Mouse (Mus musculus) E14TG2a.4 (cell line): ENCODE results near the gene Ecd.
A peak's percentile ranks its signal among the peaks of the same experiment; 100 is the strongest.

Experiments
- H3K27me3 ChIP-seq: 2 replicates; pipeline ENCODE4 v1.6.1; 2014; ENCODE audit warnings: low read length, control low read depth; ENCODE audit not compliant: insufficient read depth
- H3K36me3 ChIP-seq: 2 replicates; pipeline ENCODE4 v1.6.1; 2014; ENCODE audit warnings: low read length, control low read depth; ENCODE audit not compliant: insufficient read depth
- H3K4me1 ChIP-seq: replicated peaks from 2 replicates; pipeline ENCODE4 v1.6.1; 2014; ENCODE audit warnings: low read depth, low read length, control low read depth
- H3K4me3 ChIP-seq: replicated peaks from 2 replicates; pipeline ENCODE4 v1.5.1; 2014; ENCODE audit warnings: mild to moderate bottlenecking, low read length
- H3K9me3 ChIP-seq: 2 replicates; pipeline ENCODE4 v1.6.1; 2014; ENCODE audit warnings: low read length, control low read depth
- CTCF ChIP-seq: conservative IDR thresholded peaks from 2 replicates; pipeline ENCODE4 v1.5.1; 2014; ENCODE audit warnings: low read length
- NANOG ChIP-seq: IDR thresholded peaks from 2 replicates; pipeline ENCODE4 v1.6.1; 2014; ENCODE audit warnings: borderline replicate concordance, low read length, mixed read lengths
- POU5F1 ChIP-seq: IDR thresholded peaks from 2 replicates; pipeline ENCODE4 v1.6.1; 2014; ENCODE audit warnings: low read length, borderline replicate concordance

Gene Ecd

DNA sequence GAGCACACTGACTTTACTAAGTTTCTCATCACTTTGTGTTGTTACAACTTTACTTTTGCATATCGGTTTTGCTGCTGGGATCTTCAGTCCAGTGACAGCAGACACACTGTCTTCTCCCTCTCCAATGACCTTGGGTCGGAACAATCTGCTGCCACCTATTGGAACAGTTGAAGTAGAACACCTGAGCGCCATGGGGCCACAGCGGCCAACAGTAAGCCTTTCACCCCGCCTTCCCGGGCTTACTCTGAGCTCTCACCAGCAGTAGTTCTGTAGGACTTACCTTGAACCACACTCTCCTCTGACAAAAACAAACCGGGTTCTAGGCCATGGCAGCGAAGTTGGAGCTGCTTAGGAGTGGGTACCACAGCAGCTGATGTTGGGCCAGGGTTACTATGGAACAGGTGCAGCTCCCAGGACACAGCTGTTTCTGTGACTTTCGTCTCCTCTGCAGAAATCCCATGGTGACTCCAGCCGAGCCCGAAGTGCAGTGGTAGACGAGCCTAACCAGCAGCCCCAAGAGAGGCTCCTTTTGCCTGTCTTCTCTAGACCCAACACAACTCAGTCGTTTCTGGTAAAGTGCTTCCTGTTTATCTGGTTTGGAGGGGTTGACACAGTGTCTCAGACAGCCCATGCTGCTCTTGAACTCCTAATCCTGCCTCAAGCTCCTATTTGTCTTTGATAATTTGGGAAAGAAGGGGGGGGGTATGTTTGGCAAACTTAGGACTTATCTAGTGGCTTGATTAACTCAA, 30.6 kb upstream of the Ecd start:
- H3K9me3 ChIP-seq = peaks cover 17% of the 10 kb centered on the region
- no peaks in the 10 kb centered on the region for H3K27me3 ChIP-seq
- TF ChIP-seq CTCF = peak; percentile 56
- TF ChIP-seq POU5F1 = no peak

DNA sequence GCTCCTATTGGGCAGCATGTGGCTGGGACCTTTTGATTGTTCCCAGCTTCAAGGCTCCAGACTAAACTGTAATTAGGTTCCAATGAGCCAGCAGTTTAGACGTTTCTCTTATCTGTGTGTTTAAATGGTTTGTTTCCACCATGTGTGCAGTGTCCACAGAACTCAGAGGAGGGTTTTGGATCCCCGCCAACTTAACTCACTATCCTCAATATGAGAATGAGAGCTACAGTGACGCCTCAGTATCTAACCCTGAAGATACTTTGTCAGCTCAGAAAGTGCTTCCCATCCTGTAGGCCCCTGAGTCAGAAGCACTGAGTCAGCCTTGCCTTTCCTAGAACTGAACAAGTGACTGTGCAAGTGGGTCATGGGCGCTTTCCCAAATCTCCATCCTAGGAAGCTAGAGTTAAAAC, 29.2 kb upstream of the Ecd start:
- Histone ChIP-seq H3K4me1 (peaks cover 5% of the 10 kb centered on the region), H3K27me3 (no peaks in the 10 kb centered on the region), H3K9me3 (peaks cover 24% of the 10 kb centered on the region), H3K4me3 (no peak overlapping the region), H3K36me3 (peaks cover 48% of the 10 kb centered on the region)
- TF ChIP-seq POU5F1 (no peak), CTCF (no peak), NANOG (no peak)

More for the DNA sequence above, 30.6 kb upstream of the Ecd start:
- Histone ChIP-seq H3K4me3 (no peak overlapping the region; the same call in 1 of the 2 replicates), H3K36me3 (peaks cover 56% of the 10 kb centered on the region), H3K4me1 (peaks cover 5% of the 10 kb centered on the region)

GRCm38 (mm10) chr14:20371854-20372253, 23.9 kb upstream of the Ecd start:
- Histone ChIP-seq H3K9me3 (peaks cover 24% of the 10 kb centered on the region), H3K36me3 (peaks cover 40% of the 10 kb centered on the region), H3K4me1 (peaks cover 8% of the 10 kb centered on the region; the same call in 1 of the 2 replicates), H3K27me3 (no peaks in the 10 kb centered on the region), H3K4me3 (no peak overlapping the region)
- TF ChIP-seq CTCF (no peak), POU5F1 (no peak), NANOG (no peak)

DNA sequence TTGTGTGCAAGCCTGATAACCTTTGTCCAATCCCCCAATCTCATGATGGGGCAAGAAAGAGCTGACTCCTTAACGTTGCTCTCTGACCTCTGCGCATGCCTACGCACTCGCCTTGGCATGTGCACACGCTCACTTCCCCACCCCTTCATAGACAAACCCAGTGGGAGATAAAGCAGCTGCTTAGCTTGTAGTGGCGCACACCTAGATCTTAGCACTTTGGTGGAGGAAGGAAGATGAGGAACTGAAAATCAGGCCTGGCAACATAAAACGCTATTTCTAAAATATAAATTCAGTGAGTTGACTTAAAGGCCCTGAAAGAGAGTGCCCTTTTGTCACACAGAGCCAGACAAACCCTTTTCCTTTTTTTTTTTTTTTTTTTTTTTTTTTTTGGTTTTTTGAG, 22.9 kb upstream of the Ecd start:
- TF ChIP-seq POU5F1 (no peak), CTCF (no peak), NANOG (no peak)
- Histone ChIP-seq H3K36me3 (peaks cover 35% of the 10 kb centered on the region), H3K4me1 (peaks cover 8% of the 10 kb centered on the region; the same call in 1 of the 2 replicates), H3K27me3 (no peaks in the 10 kb centered on the region), H3K9me3 (peaks cover 24% of the 10 kb centered on the region), H3K4me3 (no peak overlapping the region)

- TF ChIP-seq NANOG = no peak
- TF ChIP-seq CTCF = peak; percentile 55
- no peaks in the 10 kb centered on the region for H3K27me3 ChIP-seq
- H3K4me3 ChIP-seq = no peak overlapping the region
- H3K36me3 ChIP-seq = peaks cover 43% of the 10 kb centered on the region
- H3K9me3 ChIP-seq = peaks cover 5% of the 10 kb centered on the region; the same call in 1 of the 2 replicates
- peaks cover 8% of the 10 kb centered on the region; the same call in 1 of the 2 replicates for H3K4me1 ChIP-seq
Observed at GRCm38 (mm10) chr14:20368271-20368670, 20.4 kb upstream of the Ecd start.

- TF ChIP-seq NANOG (no peak), CTCF (no peak)
- no peaks in the 10 kb centered on the region for H3K27me3 ChIP-seq
Observed at GRCm38 (mm10) chr14:20363230-20363629, 15.3 kb upstream of the Ecd start.

DNA sequence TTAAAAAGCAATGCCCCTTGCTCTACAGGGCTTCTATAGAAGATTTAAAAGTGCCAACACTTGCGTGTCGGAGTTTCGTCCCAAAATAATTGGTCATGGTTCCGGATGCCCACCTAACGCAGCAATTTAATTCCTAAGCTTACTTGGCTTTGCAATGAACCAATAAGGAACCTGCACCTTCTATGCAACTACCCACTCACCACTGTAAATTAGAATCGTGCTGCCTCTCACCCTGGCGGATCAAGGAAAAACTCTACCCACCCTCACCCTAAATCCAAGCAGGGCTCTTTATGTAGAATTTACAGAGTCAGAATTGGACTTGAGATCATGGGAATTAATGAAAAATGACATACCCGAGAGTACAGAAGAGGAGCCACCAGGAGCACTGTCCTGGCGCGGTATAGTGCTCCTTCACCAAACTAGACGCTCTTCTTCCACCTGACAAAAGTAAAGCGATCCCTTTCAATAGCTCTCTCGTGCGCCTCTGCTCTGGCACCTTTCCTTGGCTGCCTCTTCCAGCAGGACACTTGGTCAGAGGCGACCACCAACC, 405 bp downstream of the Ecd start:
- peaks cover 15% of the 10 kb centered on the region for H3K9me3 ChIP-seq
- H3K36me3 ChIP-seq = peaks cover 46% of the 10 kb centered on the region
- H3K4me1 ChIP-seq = peaks cover 22% of the 10 kb centered on the region
- no peak for TF ChIP-seq POU5F1
- TF ChIP-seq NANOG = no peak
- no peak for TF ChIP-seq CTCF
- peak overlapping the region; percentile 96 for H3K4me3 ChIP-seq
- no peaks in the 10 kb centered on the region for H3K27me3 ChIP-seq

More at GRCm38 (mm10) chr14:20363230-20363629, 15.3 kb upstream of the Ecd start:
- H3K4me1 ChIP-seq = no peaks in the 10 kb centered on the region
- peaks cover 81% of the 10 kb centered on the region for H3K36me3 ChIP-seq
- H3K9me3 ChIP-seq = no peaks in the 10 kb centered on the region
- no peak overlapping the region for H3K4me3 ChIP-seq

DNA sequence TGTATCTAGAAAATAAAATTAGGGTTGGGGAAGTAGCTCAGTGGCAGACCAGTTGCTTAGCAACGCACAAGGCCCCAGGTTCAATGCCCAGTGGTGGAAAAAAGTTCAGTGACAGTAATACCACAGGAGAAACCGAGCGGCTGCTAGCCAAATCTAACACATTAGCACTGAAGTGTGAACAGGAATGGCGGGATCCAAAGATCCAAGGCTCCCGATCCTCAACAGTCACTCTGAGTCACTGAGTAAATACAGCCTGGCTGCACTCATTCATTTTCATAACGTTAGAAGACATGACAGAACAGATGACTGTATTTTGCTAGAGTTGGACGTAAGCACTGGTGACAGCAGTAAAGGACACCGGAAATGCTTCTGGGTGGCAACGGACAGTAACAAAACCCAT, 2.0 kb downstream of the Ecd start:
- TF ChIP-seq NANOG (no peak), POU5F1 (no peak), CTCF (no peak)

GRCm38 (mm10) chr14:20340866-20341265, 7.1 kb downstream of the Ecd start:
- H3K4me1 ChIP-seq = peaks cover 14% of the 10 kb centered on the region
- no peak for TF ChIP-seq CTCF
- TF ChIP-seq NANOG = no peak
- TF ChIP-seq POU5F1 = no peak
- H3K27me3 ChIP-seq = no peaks in the 10 kb centered on the region
- H3K4me3 ChIP-seq = no peak overlapping the region
- peaks cover 71% of the 10 kb centered on the region for H3K36me3 ChIP-seq
- H3K9me3 ChIP-seq = peaks cover 15% of the 10 kb centered on the region

More for the DNA sequence above, 2.0 kb downstream of the Ecd start:
- H3K4me3 ChIP-seq = no peak overlapping the region
- H3K4me1 ChIP-seq = peaks cover 23% of the 10 kb centered on the region
- H3K36me3 ChIP-seq = peaks cover 51% of the 10 kb centered on the region
- H3K27me3 ChIP-seq = no peaks in the 10 kb centered on the region
- H3K9me3 ChIP-seq = peaks cover 15% of the 10 kb centered on the region
